Mouse (Mus musculus) kidney, postnatal 0 days (tissue): ENCODE results near the gene Slc7a6. TPM values are rescaled to one million over a fixed set of nuclear protein-coding genes. Genes with fewer than 3 reads are reported as not detected.

Experiments
- ATAC-seq: fragments of 200-750 bp; cut with Nextera tagmentation; replicated peaks from 2 replicates; pipeline ENCODE4 v1.8.0; 2017; ENCODE audit warnings: low read depth, moderate number of reproducible peaks, moderate TSS enrichment, moderate library complexity; ENCODE audit not compliant: low FRiP score
- DNase-seq: peaks from one replicate; pipeline ENCODE4 v3.0.0-alpha.2; 2016; ENCODE audit warnings: low spot score
- H3K27ac ChIP-seq: fragments of 300-500 bp; sonication (generic); 2 replicates; pipeline ENCODE4 v1.5.1; 2014; ENCODE audit warnings: mild to moderate bottlenecking
- H3K27me3 ChIP-seq: fragments of 300-500 bp; sonication (generic); 2 replicates; pipeline ENCODE4 v1.6.1; 2014; ENCODE audit warnings: low read length, mixed read lengths; ENCODE audit not compliant: insufficient read depth
- H3K36me3 ChIP-seq: fragments of 300-500 bp; sonication (generic); 2 replicates; pipeline ENCODE4 v1.6.1; 2014; ENCODE audit warnings: low read length, mixed read lengths; ENCODE audit not compliant: insufficient read depth
- H3K4me1 ChIP-seq: fragments of 300-500 bp; sonication (generic); replicated peaks from 2 replicates; pipeline ENCODE4 v1.6.1; 2014; ENCODE audit warnings: antibody characterized with exemption, low read length, mixed read lengths; ENCODE audit not compliant: insufficient read depth
- H3K4me2 ChIP-seq: fragments of 300-500 bp; sonication (generic); 2 replicates; pipeline ENCODE4 v1.6.1; 2014; ENCODE audit warnings: mild to moderate bottlenecking, low read length, moderate library complexity, mixed read lengths
- H3K4me3 ChIP-seq: fragments of 300-500 bp; sonication (generic); replicated peaks from 2 replicates; pipeline ENCODE4 v1.5.1; 2014; ENCODE audit warnings: low read depth, low read length
- H3K9ac ChIP-seq: fragments of 300-500 bp; sonication (generic); 2 replicates; pipeline ENCODE4 v1.6.1; 2014; ENCODE audit warnings: low read depth, low read length
- H3K9me3 ChIP-seq: fragments of 300-500 bp; sonication (generic); replicated peaks from 2 replicates; pipeline ENCODE4 v1.6.1; 2016; ENCODE audit warnings: low read length, inconsistent platforms, mixed read lengths
- CTCF ChIP-seq: IDR thresholded peaks from 2 replicates; pipeline ENCODE4 v1.5.1; 2016; ENCODE audit warnings: antibody characterized with exemption, low read depth, mild to moderate bottlenecking, moderate library complexity
- WGBS: fragments of 180-500 bp; shearing (Covaris S2); extraction: QIAGEN DNeasy Blood & Tissue Kit; methylation state at CpG from one replicate; pipeline ENCODE4 v1.1.7; 2014; 5-methylcytosine and 5-hydroxymethylcytosine counted together
- polyA plus RNA-seq: library from polyadenylated mRNA; unstranded; fragments of >200 nt; fragmentation: Nextera tagmentation; extraction: Ambion mirVana; gene quantifications from 2 replicates; pipeline ENCODE4 v1.2.1, GENCODE M21; 2015

Gene Slc7a6
- polyA plus RNA-seq, 1 experiment from 2014 or later = 61.6 TPM

- Histone ChIP-seq H3K9ac (no peak overlapping the region), H3K4me2 (no peak overlapping the region), H3K27ac (no peak overlapping the region), H3K9me3 (no peaks in the 10 kb centered on the region), H3K4me3 (no peak overlapping the region), H3K36me3 (no peaks in the 10 kb centered on the region), H3K27me3 (no peaks in the 10 kb centered on the region), H3K4me1 (peaks cover 8% of the 10 kb centered on the region)
- WGBS = 80% methylated on average over 6 of the region's 6 CpGs
- DNase-seq (no peak), ATAC-seq (no peak)
- no peak for TF ChIP-seq CTCF
These were observed 20.6 kb upstream of the Slc7a6 start for GRCm38 (mm10) chr8:106147868-106148565.

GRCm38 (mm10) chr8:106149025-106149424 is 19.6 kb upstream of the Slc7a6 start:
- Histone ChIP-seq H3K36me3 (no peaks in the 10 kb centered on the region), H3K9ac (no peak overlapping the region), H3K9me3 (no peaks in the 10 kb centered on the region), H3K4me1 (peaks cover 8% of the 10 kb centered on the region), H3K27ac (no peak overlapping the region), H3K4me3 (no peak overlapping the region), H3K27me3 (no peaks in the 10 kb centered on the region), H3K4me2 (no peak overlapping the region)
- TF ChIP-seq CTCF = no peak
- DNase-seq = no peak
- ATAC-seq = no peak
- 93% methylated on average over 6 of the region's 6 CpGs for WGBS

- Histone ChIP-seq H3K4me3 (peak within 1 kb of the TSS; percentile 66), H3K36me3 (no peaks in the 10 kb centered on the region), H3K27me3 (no peaks in the 10 kb centered on the region), H3K4me2 (peak within 1 kb of the TSS; percentile 77), H3K27ac (peak within 1 kb of the TSS; percentile 73), H3K9ac (peak within 1 kb of the TSS; percentile 58), H3K4me1 (peaks cover 8% of the 10 kb centered on the region), H3K9me3 (no peaks in the 10 kb centered on the region)
- under 1% methylated on average over 38 of the region's 38 CpGs for WGBS
- peak; percentile 95 for DNase-seq
- TF ChIP-seq CTCF = no peak
- ATAC-seq = peak; percentile 93
These were observed 18.6 kb upstream of the Slc7a6 start, which contains the start of gene Pla2g15 for GRCm38 (mm10) chr8:106149801-106150652. Gene Pla2g15, plus strand, starts transcription at chr8:106150399.

- ATAC-seq = no peak
- no peak for DNase-seq
- Histone ChIP-seq H3K36me3 (no peaks in the 10 kb centered on the region), H3K4me2 (peak overlapping the region; percentile 77), H3K9me3 (no peaks in the 10 kb centered on the region), H3K9ac (peak overlapping the region; percentile 58), H3K27me3 (no peaks in the 10 kb centered on the region), H3K4me3 (peak overlapping the region; percentile 66), H3K27ac (no peak overlapping the region; the same call in 1 of the 2 replicates), H3K4me1 (peaks cover 8% of the 10 kb centered on the region)
- TF ChIP-seq CTCF = no peak
- 22% methylated on average over 8 of the region's 8 CpGs for WGBS
These were observed 18.0 kb upstream of the Slc7a6 start for GRCm38 (mm10) chr8:106150653-106151000.

- Histone ChIP-seq H3K4me2 (peak overlapping the region; percentile 77), H3K27me3 (no peaks in the 10 kb centered on the region), H3K27ac (no peak overlapping the region), H3K4me3 (peak overlapping the region; percentile 66), H3K36me3 (no peaks in the 10 kb centered on the region), H3K9ac (0 out of 2 replicates have a peak overlapping the region, but pooled peaks have one; percentile 58), H3K9me3 (no peaks in the 10 kb centered on the region), H3K4me1 (peaks cover 8% of the 10 kb centered on the region)
- DNase-seq = no peak
- no peak for ATAC-seq
- TF ChIP-seq CTCF = no peak
- WGBS = 71% methylated on average over 9 of the region's 9 CpGs
These were observed 17.6 kb upstream of the Slc7a6 start for GRCm38 (mm10) chr8:106151041-106151440.

GRCm38 (mm10) chr8:106152876-106153275 is 15.8 kb upstream of the Slc7a6 start:
- no peak overlapping the region for H3K9ac ChIP-seq
- no peaks in the 10 kb centered on the region for H3K9me3 ChIP-seq
- DNase-seq = no peak
- H3K27me3 ChIP-seq = no peaks in the 10 kb centered on the region
- WGBS = 74% methylated on average over 4 of the region's 4 CpGs
- no peak overlapping the region for H3K4me3 ChIP-seq
- no peak for ATAC-seq
- no peak overlapping the region for H3K4me2 ChIP-seq
- H3K4me1 ChIP-seq = peaks cover 8% of the 10 kb centered on the region
- no peak for TF ChIP-seq CTCF
- no peak overlapping the region for H3K27ac ChIP-seq
- no peaks in the 10 kb centered on the region for H3K36me3 ChIP-seq
